Mouse (Mus musculus) lung, adult 18-20 months (tissue): ENCODE results near the gene Smug1.
A peak's percentile ranks its signal among the peaks of the same experiment; 100 is the strongest.

Experiments
- DNase-seq, 2 experiments: peaks; one replicate each; pipeline ENCODE4 v3.0.0; 2022; ENCODE audit warnings: mixed read lengths in 2 of 2

Smug1 gene

GRCm38 (mm10) chr15:103135431-103135947, 31.4 kb downstream of the Smug1 start:
- no peak for DNase-seq

GRCm38 (mm10) chr15:103134277-103135086, 32.4 kb downstream of the Smug1 start:
- DNase-seq, result no peak

GRCm38 (mm10) chr15:103133761-103134160, 33.1 kb downstream of the Smug1 start:
- DNase-seq, result no peak

- DNase-seq, result no peak
Measured at GRCm38 (mm10) chr15:103130729-103131128, 36.2 kb downstream of the Smug1 start.

- DNase-seq, result no peak
Measured at GRCm38 (mm10) chr15:103129289-103129688, 37.6 kb downstream of the Smug1 start.

GRCm38 (mm10) chr15:103128056-103128833, 38.6 kb downstream of the Smug1 start:
- DNase-seq, result no peak

GRCm38 (mm10) chr15:103125982-103126381, 40.9 kb downstream of the Smug1 start:
- peak in 1 of 2 experiments; percentile 8 for DNase-seq

- DNase-seq, result no peak
Measured at GRCm38 (mm10) chr15:103124254-103124653, 42.6 kb downstream of the Smug1 start.

- DNase-seq, result no peak
Measured at GRCm38 (mm10) chr15:103123343-103123742, 43.5 kb downstream of the Smug1 start.

- DNase-seq, result no peak
Measured at GRCm38 (mm10) chr15:103122372-103122771, 44.5 kb downstream of the Smug1 start.

- no peak for DNase-seq
Measured at GRCm38 (mm10) chr15:103121416-103121815, 45.5 kb downstream of the Smug1 start.

- DNase-seq, result no peak
Measured at GRCm38 (mm10) chr15:103120594-103120993, 46.3 kb downstream of the Smug1 start.

- no peak for DNase-seq
Measured at GRCm38 (mm10) chr15:103115726-103116125, 51.2 kb downstream of the Smug1 start.

- no peak for DNase-seq
Measured at GRCm38 (mm10) chr15:103115256-103115655, 51.6 kb downstream of the Smug1 start.

- DNase-seq, result no peak
Measured at GRCm38 (mm10) chr15:103113077-103113476, 53.8 kb downstream of the Smug1 start.

GRCm38 (mm10) chr15:103112309-103112708, 54.6 kb downstream of the Smug1 start:
- no peak for DNase-seq

GRCm38 (mm10) chr15:103109940-103110339, 57.0 kb downstream of the Smug1 start:
- no peak for DNase-seq

GRCm38 (mm10) chr15:103108066-103108676, 58.7 kb downstream of the Smug1 start:
- DNase-seq, result no peak

- DNase-seq, result no peak
Measured at GRCm38 (mm10) chr15:103106201-103106600, 60.7 kb downstream of the Smug1 start.
